Mouse (Mus musculus): ENCODE measurements at regions not wholly inside any gene's neighbourhood (a gene's known extent, or its start where the extent isn't known, plus 50 kb on each side); places are given as distances from the start of the nearest gene placed in this dataset.
A peak's percentile ranks its signal among the peaks of the same experiment; 100 is the strongest.

- peak overlapping the region; percentile 96; the same call in 1 of the 2 replicates for H3K4me2 ChIP-seq (ENCODE audit: low read depth, low read length)
- H3K4me3 ChIP-seq (ENCODE audit: low read depth, low read length), result 0 out of 2 replicates have a peak overlapping the region, but pooled peaks have one; percentile 57
Measured at GRCm38 (mm10) chr9:122571001-122571400, 176.1 kb upstream of the Topaz1 start.

GRCm38 (mm10) chr9:122571402-122572059 is 175.6 kb upstream of the Topaz1 start:
- Histone ChIP-seq H3K4me2 (ENCODE audit: low read depth, low read length) (peak overlapping the region; percentile 96), H3K4me1 (ENCODE audit: control insufficient read depth, insufficient read depth, low read length) (peaks cover 11% of the 10 kb centered on the region), H3K9me3 (ENCODE audit: control insufficient read depth, low read length) (no peaks in the 10 kb centered on the region), H3K9ac (ENCODE audit: low read depth, low read length) (0 out of 2 replicates have a peak overlapping the region, but pooled peaks have one; percentile 66), H3K36me3 (ENCODE audit: control insufficient read depth, insufficient read depth, low read length) (no peaks in the 10 kb centered on the region), H3K27me3 (replicated peaks; ENCODE audit: control insufficient read depth, insufficient read depth, low read length) (peaks cover 95% of the 10 kb centered on the region), H3K4me3 (ENCODE audit: low read depth, low read length) (peak overlapping the region; percentile 57), H3K27ac (replicated peaks; ENCODE audit: low read depth, low read length) (no peak overlapping the region)
- DNase-seq (ENCODE audit: low spot score) (peak; percentile 17), ATAC-seq (ENCODE audit: low read depth) (no peak; the same call in 1 of the 2 replicates)
- 1% methylated on average over 36 of the region's 37 CpGs for WGBS

More at GRCm38 (mm10) chr9:122571001-122571400, 176.1 kb upstream of the Topaz1 start:
- WGBS, result 4% methylated on average over 10 of the region's 10 CpGs
- DNase-seq (ENCODE audit: low spot score) (no peak), ATAC-seq (ENCODE audit: low read depth) (no peak)
- peaks cover 11% of the 10 kb centered on the region for H3K4me1 ChIP-seq (ENCODE audit: control insufficient read depth, insufficient read depth, low read length)
- H3K27me3 ChIP-seq (replicated peaks; ENCODE audit: control insufficient read depth, insufficient read depth, low read length), result peaks cover 95% of the 10 kb centered on the region
- H3K9me3 ChIP-seq (ENCODE audit: control insufficient read depth, low read length), result no peaks in the 10 kb centered on the region
- H3K36me3 ChIP-seq (ENCODE audit: control insufficient read depth, insufficient read depth, low read length), result no peaks in the 10 kb centered on the region
- no peak overlapping the region for H3K9ac ChIP-seq (ENCODE audit: low read depth, low read length)
- H3K27ac ChIP-seq (replicated peaks; ENCODE audit: low read depth, low read length), result no peak overlapping the region

- Histone ChIP-seq H3K4me3 (ENCODE audit: low read depth, low read length) (peak overlapping the region; percentile 57), H3K4me1 (ENCODE audit: control insufficient read depth, insufficient read depth, low read length) (peaks cover 11% of the 10 kb centered on the region), H3K9ac (ENCODE audit: low read depth, low read length) (peak overlapping the region; percentile 66), H3K36me3 (ENCODE audit: control insufficient read depth, insufficient read depth, low read length) (no peaks in the 10 kb centered on the region), H3K9me3 (ENCODE audit: control insufficient read depth, low read length) (no peaks in the 10 kb centered on the region), H3K4me2 (ENCODE audit: low read depth, low read length) (peak overlapping the region; percentile 96), H3K27ac (replicated peaks; ENCODE audit: low read depth, low read length) (no peak overlapping the region), H3K27me3 (replicated peaks; ENCODE audit: control insufficient read depth, insufficient read depth, low read length) (peaks cover 90% of the 10 kb centered on the region)
- DNase-seq (ENCODE audit: low spot score), result peak; percentile 81
- 0% methylated on average over 31 of the region's 68 CpGs for WGBS
- peak; percentile 93 for ATAC-seq (ENCODE audit: low read depth)
Measured at GRCm38 (mm10) chr9:122572060-122572835, 174.9 kb upstream of the Topaz1 start.

GRCm38 (mm10) chr9:122572836-122573267 is 174.3 kb upstream of the Topaz1 start:
- peak overlapping the region; percentile 57 for H3K4me3 ChIP-seq (ENCODE audit: low read depth, low read length)
- peak overlapping the region; percentile 66 for H3K9ac ChIP-seq (ENCODE audit: low read depth, low read length)
- no peaks in the 10 kb centered on the region for H3K9me3 ChIP-seq (ENCODE audit: control insufficient read depth, low read length)
- 1% methylated on average over 13 of the region's 13 CpGs for WGBS
- no peak for DNase-seq (ENCODE audit: low spot score)
- H3K36me3 ChIP-seq (ENCODE audit: control insufficient read depth, insufficient read depth, low read length), result no peaks in the 10 kb centered on the region
- H3K4me2 ChIP-seq (ENCODE audit: low read depth, low read length), result peak overlapping the region; percentile 96
- H3K27me3 ChIP-seq (replicated peaks; ENCODE audit: control insufficient read depth, insufficient read depth, low read length), result peaks cover 84% of the 10 kb centered on the region
- no peak overlapping the region for H3K27ac ChIP-seq (replicated peaks; ENCODE audit: low read depth, low read length)
- peaks cover 11% of the 10 kb centered on the region for H3K4me1 ChIP-seq (ENCODE audit: control insufficient read depth, insufficient read depth, low read length)
- no peak for ATAC-seq (ENCODE audit: low read depth)

GRCm38 (mm10) chr9:122585228-122585627 is 161.9 kb upstream of the Topaz1 start:
- no peaks in the 10 kb centered on the region for H3K27me3 ChIP-seq (replicated peaks; ENCODE audit: control insufficient read depth, insufficient read depth, low read length)
- H3K4me2 ChIP-seq (ENCODE audit: low read depth, low read length), result no peak overlapping the region
- no peaks in the 10 kb centered on the region; the same call in 1 of the 2 replicates for H3K4me1 ChIP-seq (ENCODE audit: control insufficient read depth, insufficient read depth, low read length)
- H3K4me3 ChIP-seq (ENCODE audit: low read depth, low read length), result no peak overlapping the region
- no peaks in the 10 kb centered on the region for H3K9me3 ChIP-seq (ENCODE audit: control insufficient read depth, low read length)
- ATAC-seq (ENCODE audit: low read depth) (no peak), DNase-seq (ENCODE audit: low spot score) (no peak)
- H3K36me3 ChIP-seq (ENCODE audit: control insufficient read depth, insufficient read depth, low read length), result no peaks in the 10 kb centered on the region
- no peak overlapping the region for H3K9ac ChIP-seq (ENCODE audit: low read depth, low read length)
- 47% methylated on average over 8 of the region's 8 CpGs for WGBS
- H3K27ac ChIP-seq (replicated peaks; ENCODE audit: low read depth, low read length), result no peak overlapping the region

- WGBS, result 75% methylated on average over 6 of the region's 6 CpGs
- no peak overlapping the region for H3K9ac ChIP-seq (ENCODE audit: low read depth, low read length)
- H3K36me3 ChIP-seq (ENCODE audit: control insufficient read depth, insufficient read depth, low read length), result no peaks in the 10 kb centered on the region
- H3K4me1 ChIP-seq (ENCODE audit: control insufficient read depth, insufficient read depth, low read length), result no peaks in the 10 kb centered on the region; the same call in 1 of the 2 replicates
- H3K4me3 ChIP-seq (ENCODE audit: low read depth, low read length), result no peak overlapping the region
- no peaks in the 10 kb centered on the region for H3K27me3 ChIP-seq (replicated peaks; ENCODE audit: control insufficient read depth, insufficient read depth, low read length)
- no peak for ATAC-seq (ENCODE audit: low read depth)
- no peak for DNase-seq (ENCODE audit: low spot score)
- no peak overlapping the region for H3K27ac ChIP-seq (replicated peaks; ENCODE audit: low read depth, low read length)
- H3K4me2 ChIP-seq (ENCODE audit: low read depth, low read length), result no peak overlapping the region
- no peaks in the 10 kb centered on the region for H3K9me3 ChIP-seq (ENCODE audit: control insufficient read depth, low read length)
Measured at GRCm38 (mm10) chr9:122586421-122586820, 160.7 kb upstream of the Topaz1 start.

- DNase-seq (ENCODE audit: low spot score) (no peak), ATAC-seq (ENCODE audit: low read depth) (no peak)
- 49% methylated on average over 5 of the region's 5 CpGs for WGBS
- H3K4me3 ChIP-seq (ENCODE audit: low read depth, low read length), result no peak overlapping the region
- no peaks in the 10 kb centered on the region for H3K9me3 ChIP-seq (ENCODE audit: control insufficient read depth, low read length)
- no peaks in the 10 kb centered on the region; the same call in 1 of the 2 replicates for H3K4me1 ChIP-seq (ENCODE audit: control insufficient read depth, insufficient read depth, low read length)
- no peak overlapping the region for H3K27ac ChIP-seq (replicated peaks; ENCODE audit: low read depth, low read length)
- no peak overlapping the region for H3K9ac ChIP-seq (ENCODE audit: low read depth, low read length)
- no peaks in the 10 kb centered on the region for H3K36me3 ChIP-seq (ENCODE audit: control insufficient read depth, insufficient read depth, low read length)
- no peak overlapping the region for H3K4me2 ChIP-seq (ENCODE audit: low read depth, low read length)
- no peaks in the 10 kb centered on the region for H3K27me3 ChIP-seq (replicated peaks; ENCODE audit: control insufficient read depth, insufficient read depth, low read length)
Measured at GRCm38 (mm10) chr9:122586986-122587385, 160.2 kb upstream of the Topaz1 start.

- ATAC-seq (ENCODE audit: low read depth) (no peak), DNase-seq (ENCODE audit: low spot score) (no peak)
- Histone ChIP-seq H3K9me3 (ENCODE audit: control insufficient read depth, low read length) (no peaks in the 10 kb centered on the region), H3K27me3 (replicated peaks; ENCODE audit: control insufficient read depth, insufficient read depth, low read length) (no peaks in the 10 kb centered on the region), H3K4me1 (ENCODE audit: control insufficient read depth, insufficient read depth, low read length) (no peaks in the 10 kb centered on the region; the same call in 1 of the 2 replicates), H3K4me2 (ENCODE audit: low read depth, low read length) (no peak overlapping the region), H3K9ac (ENCODE audit: low read depth, low read length) (no peak overlapping the region), H3K36me3 (ENCODE audit: control insufficient read depth, insufficient read depth, low read length) (no peaks in the 10 kb centered on the region), H3K27ac (replicated peaks; ENCODE audit: low read depth, low read length) (no peak overlapping the region), H3K4me3 (ENCODE audit: low read depth, low read length) (no peak overlapping the region)
- 89% methylated on average over 8 of the region's 8 CpGs for WGBS
Measured at GRCm38 (mm10) chr9:122588246-122588645, 158.9 kb upstream of the Topaz1 start.

Measured in embryonic facial prominence, embryonic 14.5 days (tissue).